Mouse (Mus musculus): ENCODE measurements around the gene Trim71. TPM values are rescaled to one million over a fixed set of nuclear protein-coding genes. Genes with fewer than 3 reads are reported as not detected.
"Not testable (repeated sequence)": the region's sequence is repeated elsewhere in the genome, so short reads cannot be mapped to it uniquely, and the experiment has no call there.

The Trim71 gene
- polyA plus RNA-seq, 1 experiment from 2014 or later, result 1.4 TPM

GRCm38 (mm10) chr9:114522041-114522440, 42.1 kb downstream of the Trim71 start:
- 44% methylated on average over 5 of the region's 5 CpGs for WGBS (ENCODE audit: insufficient replicate concordance)

GRCm38 (mm10) chr9:114520529-114520928, 43.6 kb downstream of the Trim71 start:
- not testable (repeated sequence) for H3K9ac ChIP-seq; H3K4me3 ChIP-seq (replicated peaks); ATAC-seq (ENCODE audit: low read depth); H3K9me3 ChIP-seq (replicated peaks); H3K36me3 ChIP-seq; H3K4me1 ChIP-seq (replicated peaks); DNase-seq; H3K4me2 ChIP-seq; H3K27me3 ChIP-seq; H3K27ac ChIP-seq
- 50% methylated on average over 4 of the region's 4 CpGs for WGBS (ENCODE audit: insufficient replicate concordance)

More at GRCm38 (mm10) chr9:114522041-114522440, 42.1 kb downstream of the Trim71 start:
- DNase-seq, result no peak
- H3K4me1 ChIP-seq (replicated peaks), result peaks cover 23% of the 10 kb centered on the region
- no peaks in the 10 kb centered on the region for H3K9me3 ChIP-seq (replicated peaks)
- ATAC-seq (ENCODE audit: low read depth), result no peak
- H3K36me3 ChIP-seq, result no peaks in the 10 kb centered on the region
- no peaks in the 10 kb centered on the region for H3K27me3 ChIP-seq
- no peak overlapping the region for H3K4me2 ChIP-seq
- no peak overlapping the region for H3K4me3 ChIP-seq (replicated peaks)
- peak overlapping the region; percentile 30 for H3K27ac ChIP-seq
- no peak overlapping the region for H3K9ac ChIP-seq

DNA sequence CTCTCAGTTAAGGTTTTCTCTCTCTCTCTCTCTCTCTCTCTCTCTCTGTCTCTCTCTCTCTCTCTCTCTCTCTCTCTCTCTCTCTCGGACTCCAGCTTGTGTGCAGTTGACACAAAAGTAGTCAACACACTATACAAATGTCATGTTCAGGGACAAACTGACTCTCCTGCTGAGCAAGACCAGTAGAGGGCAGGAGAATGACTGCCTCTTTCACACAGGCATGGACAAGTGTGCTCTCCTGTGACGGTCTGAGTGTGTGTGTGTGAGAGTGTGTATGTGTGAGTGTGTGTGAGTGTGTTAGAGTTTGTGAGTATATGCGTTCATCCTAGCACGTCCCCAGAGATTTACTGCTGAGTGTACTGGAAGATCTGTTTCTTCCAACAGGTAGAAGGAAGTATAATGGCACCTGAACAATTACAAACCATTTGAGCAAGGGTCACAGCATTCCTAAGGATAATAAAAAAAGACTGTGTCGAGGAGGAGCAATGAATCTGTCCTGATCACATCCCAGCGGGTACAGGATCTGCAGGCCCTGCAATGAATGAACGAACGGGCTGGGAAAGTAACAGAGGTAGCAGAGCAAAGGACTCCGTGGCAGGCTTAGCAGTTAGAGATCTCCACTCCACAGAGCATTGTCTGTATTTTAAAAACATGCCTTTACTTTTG, 45.2 kb downstream of the Trim71 start:
- H3K9me3 ChIP-seq (replicated peaks), result no peaks in the 10 kb centered on the region
- peaks cover 2% of the 10 kb centered on the region for H3K36me3 ChIP-seq

GRCm38 (mm10) chr9:114517924-114518497, 46.2 kb downstream of the Trim71 start:
- Histone ChIP-seq H3K27me3 (no peaks in the 10 kb centered on the region), H3K4me1 (replicated peaks) (peaks cover 7% of the 10 kb centered on the region; the same call in 1 of the 2 replicates), H3K36me3 (peaks cover 11% of the 10 kb centered on the region), H3K9ac (no peak overlapping the region), H3K9me3 (replicated peaks) (peaks cover 8% of the 10 kb centered on the region), H3K4me2 (no peak overlapping the region), H3K27ac (no peak overlapping the region), H3K4me3 (replicated peaks) (no peak overlapping the region)
- ATAC-seq (ENCODE audit: low read depth), result no peak
- WGBS (ENCODE audit: insufficient replicate concordance), result 67% methylated on average over 13 of the region's 13 CpGs
- no peak for DNase-seq

More for the DNA sequence above, 45.2 kb downstream of the Trim71 start:
- DNase-seq (no peak), ATAC-seq (ENCODE audit: low read depth) (no peak)
- Histone ChIP-seq H3K9ac (no peak overlapping the region), H3K4me1 (replicated peaks) (peaks cover 7% of the 10 kb centered on the region; the same call in 1 of the 2 replicates), H3K4me3 (replicated peaks) (no peak overlapping the region), H3K4me2 (no peak overlapping the region), H3K27me3 (no peaks in the 10 kb centered on the region), H3K27ac (no peak overlapping the region)
- 55% methylated on average over 9 of the region's 9 CpGs for WGBS (ENCODE audit: insufficient replicate concordance)

GRCm38 (mm10) chr9:114515364-114515763, 48.8 kb downstream of the Trim71 start, which contains the start of gene C130032M10Rik:
Gene C130032M10Rik, plus strand, starts transcription at chr9:114515697.
- Histone ChIP-seq H3K4me2 (no peak within 1 kb of the TSS), H3K4me3 (replicated peaks) (no peak within 1 kb of the TSS), H3K9ac (no peak within 1 kb of the TSS)

DNA sequence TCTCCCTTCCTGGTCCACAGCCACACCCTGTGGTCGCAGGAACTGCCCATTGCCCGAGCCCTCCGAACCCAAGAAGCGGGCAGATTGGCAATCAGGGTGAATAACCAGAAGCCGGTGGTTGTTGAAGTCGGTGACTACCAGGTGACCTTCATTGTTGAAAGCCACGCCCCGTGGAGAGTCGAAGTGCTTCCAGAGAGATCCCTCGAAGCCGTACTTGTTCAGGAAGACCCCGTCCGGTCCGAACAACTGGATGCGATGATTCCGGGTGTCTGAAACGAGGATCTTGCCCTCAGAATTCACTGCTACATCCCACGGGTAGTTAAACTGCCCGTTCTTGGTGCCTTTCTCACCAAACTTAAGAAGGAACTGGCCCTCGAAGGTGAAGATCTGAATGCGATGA, 51.3 kb downstream of the Trim71 start:
- WGBS (ENCODE audit: insufficient replicate concordance), result 87% methylated on average over 21 of the region's 21 CpGs
- H3K9ac ChIP-seq, result no peak overlapping the region
- no peaks in the 10 kb centered on the region for H3K4me1 ChIP-seq (replicated peaks)
- no peak overlapping the region for H3K4me3 ChIP-seq (replicated peaks)
- DNase-seq, result no peak
- H3K36me3 ChIP-seq, result peaks cover 20% of the 10 kb centered on the region
- no peak overlapping the region for H3K27ac ChIP-seq
- no peaks in the 10 kb centered on the region for H3K27me3 ChIP-seq
- H3K4me2 ChIP-seq, result no peak overlapping the region
- ATAC-seq (ENCODE audit: low read depth), result no peak
- H3K9me3 ChIP-seq (replicated peaks), result peaks cover 14% of the 10 kb centered on the region

More at GRCm38 (mm10) chr9:114515364-114515763, 48.8 kb downstream of the Trim71 start, which contains the start of gene C130032M10Rik:
- H3K9me3 ChIP-seq (replicated peaks), result peaks cover 14% of the 10 kb centered on the region
- ATAC-seq (ENCODE audit: low read depth), result no peak
- DNase-seq, result no peak
- H3K36me3 ChIP-seq, result peaks cover 20% of the 10 kb centered on the region
- no peak within 1 kb of the TSS for H3K27ac ChIP-seq
- peaks cover 7% of the 10 kb centered on the region; the same call in 1 of the 2 replicates for H3K4me1 ChIP-seq (replicated peaks)
- WGBS (ENCODE audit: insufficient replicate concordance), result 69% methylated on average over 11 of the region's 11 CpGs
- H3K27me3 ChIP-seq, result no peaks in the 10 kb centered on the region

- no peak for ATAC-seq (ENCODE audit: low read depth)
- Histone ChIP-seq H3K36me3 (peaks cover 20% of the 10 kb centered on the region), H3K27me3 (no peaks in the 10 kb centered on the region), H3K27ac (no peak overlapping the region), H3K9me3 (replicated peaks) (peaks cover 14% of the 10 kb centered on the region), H3K4me3 (replicated peaks) (no peak overlapping the region), H3K4me2 (no peak overlapping the region), H3K4me1 (replicated peaks) (no peaks in the 10 kb centered on the region), H3K9ac (no peak overlapping the region)
- DNase-seq, result no peak
- WGBS (ENCODE audit: insufficient replicate concordance), result 72% methylated on average over 9 of the region's 9 CpGs
These were observed 54.4 kb downstream of the Trim71 start for GRCm38 (mm10) chr9:114509785-114510184.

GRCm38 (mm10) chr9:114507421-114507820, 56.7 kb downstream of the Trim71 start:
- Histone ChIP-seq H3K27ac (no peak overlapping the region), H3K4me2 (no peak overlapping the region), H3K27me3 (no peaks in the 10 kb centered on the region), H3K36me3 (peaks cover 3% of the 10 kb centered on the region), H3K4me1 (replicated peaks) (peaks cover 10% of the 10 kb centered on the region), H3K9ac (no peak overlapping the region), H3K9me3 (replicated peaks) (0 out of 2 replicates have a peak, but pooled peaks cover under 1% of the 10 kb centered on the region), H3K4me3 (replicated peaks) (no peak overlapping the region)
- 82% methylated on average over 9 of the region's 9 CpGs for WGBS (ENCODE audit: insufficient replicate concordance)
- ATAC-seq (ENCODE audit: low read depth) (no peak), DNase-seq (no peak)

DNA sequence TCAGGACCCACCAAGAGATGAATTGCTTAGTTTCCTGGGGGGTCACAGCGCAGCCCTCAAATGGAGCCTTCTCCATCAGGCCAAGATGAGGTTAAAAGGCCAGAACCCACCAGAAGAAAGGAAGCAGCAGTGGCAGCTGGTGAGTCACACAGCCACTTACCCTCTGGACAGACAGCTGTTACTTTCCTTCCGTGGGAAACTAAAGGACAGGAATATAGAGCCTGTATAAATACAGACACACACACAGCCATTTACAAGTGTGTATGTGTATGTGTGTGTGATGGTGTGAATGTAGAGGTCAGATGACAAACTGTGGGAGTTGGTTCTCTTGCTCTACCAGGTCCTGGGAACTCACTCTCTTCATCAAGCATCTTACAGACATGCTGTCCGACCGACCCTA, 57.6 kb downstream of the Trim71 start:
- WGBS (ENCODE audit: insufficient replicate concordance), result 58% methylated on average over 4 of the region's 4 CpGs
- no peaks in the 10 kb centered on the region for H3K9me3 ChIP-seq (replicated peaks)
- peaks cover 19% of the 10 kb centered on the region for H3K4me1 ChIP-seq (replicated peaks)
- no peak overlapping the region for H3K27ac ChIP-seq
- DNase-seq (no peak), ATAC-seq (ENCODE audit: low read depth) (no peak)
- H3K27me3 ChIP-seq, result no peaks in the 10 kb centered on the region
- no peak overlapping the region for H3K4me3 ChIP-seq (replicated peaks)
- no peaks in the 10 kb centered on the region; the same call in 1 of the 2 replicates for H3K36me3 ChIP-seq
- H3K9ac ChIP-seq, result no peak overlapping the region
- H3K4me2 ChIP-seq, result no peak overlapping the region

DNA sequence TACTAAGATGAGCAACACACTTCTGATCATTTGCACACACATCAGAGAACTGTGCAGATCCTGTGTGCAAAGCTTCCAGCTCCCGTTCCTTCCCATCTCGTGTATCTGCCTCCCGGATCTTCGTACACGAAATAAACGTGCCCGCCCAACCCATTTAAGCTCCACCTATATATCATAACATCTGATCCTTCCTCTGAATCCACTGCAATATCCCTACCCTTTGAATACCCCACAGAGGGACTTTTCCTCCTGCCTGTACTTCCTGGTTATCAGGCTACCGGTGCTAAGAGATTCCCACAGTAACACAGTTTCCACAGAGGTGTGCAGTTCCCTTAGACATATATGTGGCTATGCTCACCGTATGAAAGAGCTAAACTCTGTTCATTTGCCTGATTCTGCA, 59.4 kb downstream of the Trim71 start, which contains the start of gene Ccr4:
TSS of gene Ccr4 (minus strand) at position 101 of the 400 bp plus-strand sequence.
- DNase-seq (no peak), ATAC-seq (ENCODE audit: low read depth) (no peak)
- Histone ChIP-seq H3K4me3 (replicated peaks) (no peak within 1 kb of the TSS), H3K9ac (no peak within 1 kb of the TSS), H3K36me3 (no peaks in the 10 kb centered on the region; the same call in 1 of the 2 replicates), H3K4me1 (replicated peaks) (peaks cover 23% of the 10 kb centered on the region), H3K9me3 (replicated peaks) (no peaks in the 10 kb centered on the region), H3K27ac (no peak within 1 kb of the TSS), H3K27me3 (no peaks in the 10 kb centered on the region), H3K4me2 (no peak within 1 kb of the TSS)
- WGBS (ENCODE audit: insufficient replicate concordance), result 75% methylated on average over 9 of the region's 9 CpGs

DNA sequence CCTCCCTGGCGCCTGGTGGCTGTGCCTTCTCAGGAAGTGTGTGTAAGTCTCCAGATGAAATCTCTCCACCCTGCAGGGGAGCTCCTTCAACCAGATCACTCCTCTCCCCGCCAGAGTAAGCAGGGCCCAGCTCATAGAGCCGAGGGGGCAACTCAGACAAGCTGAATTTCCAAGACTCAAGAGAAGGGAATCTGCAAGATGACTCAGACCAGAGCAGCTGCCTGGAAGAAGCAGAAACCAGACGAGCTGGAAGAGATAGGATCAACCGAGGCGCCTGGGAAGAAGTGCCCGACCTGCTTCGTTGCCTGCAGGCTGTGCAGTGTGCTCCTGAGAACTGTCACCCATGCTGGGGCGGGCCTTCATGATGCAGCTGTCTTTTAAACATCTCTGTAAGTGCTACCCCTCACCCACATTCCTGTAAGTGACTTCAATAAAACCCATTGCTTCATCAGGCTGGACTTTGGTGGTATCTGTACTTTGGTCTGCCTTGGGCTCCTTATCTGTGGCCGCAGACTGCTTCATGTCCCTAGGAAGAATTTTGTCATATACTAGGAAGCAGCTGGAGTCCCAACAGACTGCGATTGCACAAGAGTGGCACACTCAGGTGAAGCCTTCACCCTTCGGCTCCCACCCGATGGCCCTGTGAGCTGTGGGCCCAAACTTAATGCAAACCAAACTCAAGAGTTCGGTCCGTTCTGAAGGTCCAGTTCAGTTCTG, 61.3 kb downstream of the Trim71 start:
- Histone ChIP-seq H3K4me1 (replicated peaks) (peaks cover 23% of the 10 kb centered on the region), H3K27ac (no peak overlapping the region), H3K36me3 (no peaks in the 10 kb centered on the region), H3K4me2 (peak overlapping the region; percentile 21; the same call in 1 of the 2 replicates), H3K9ac (no peak overlapping the region), H3K4me3 (replicated peaks) (no peak overlapping the region), H3K9me3 (replicated peaks) (no peaks in the 10 kb centered on the region), H3K27me3 (no peaks in the 10 kb centered on the region)
- ATAC-seq (ENCODE audit: low read depth) (peak; percentile 47), DNase-seq (peak; percentile 37)
- 14% methylated on average over 15 of the region's 15 CpGs for WGBS (ENCODE audit: insufficient replicate concordance)
